Mouse (Mus musculus) cerebellum, postnatal 10 days (tissue): ENCODE results near the gene Slc41a1.
"Not testable (repeated sequence)": the region's sequence is repeated elsewhere in the genome, so short reads cannot be mapped to it uniquely, and the experiment has no call there.

ENCODE experiments used
- DNase-seq, 2 experiments: peaks; one replicate each; pipeline ENCODE4 v3.0.0; 2021; ENCODE audit warnings: mixed read lengths in 2 of 2

Gene Slc41a1

GRCm38 (mm10) chr1:131827207-131827786 lies at the start of gene Slc41a1:
Gene Slc41a1, plus strand, starts transcription at chr1:131827493.
- no peak for DNase-seq

GRCm38 (mm10) chr1:131794591-131794990 lies 32.7 kb upstream of the Slc41a1 start:
- DNase-seq, result no peak

DNA sequence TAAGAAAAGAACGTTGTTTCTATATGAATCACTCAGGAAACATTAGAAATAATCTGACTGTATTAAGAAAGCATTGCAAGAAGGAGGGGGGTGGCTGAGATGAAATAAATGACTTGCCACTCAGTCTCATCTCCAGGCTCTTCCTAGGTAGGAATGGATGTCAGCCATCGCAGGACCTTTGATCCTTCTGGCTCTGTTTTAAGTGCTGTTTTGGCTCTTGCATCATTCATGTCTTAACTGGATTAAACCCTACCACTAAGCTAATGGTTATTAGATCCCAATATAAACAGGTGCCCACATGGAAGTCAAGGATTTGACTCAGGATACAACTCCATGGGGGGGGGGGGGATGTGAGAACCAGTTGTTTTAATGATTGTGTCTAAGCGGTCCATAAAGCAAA lies 32.1 kb upstream of the Slc41a1 start:
- DNase-seq, result no peak

DNA sequence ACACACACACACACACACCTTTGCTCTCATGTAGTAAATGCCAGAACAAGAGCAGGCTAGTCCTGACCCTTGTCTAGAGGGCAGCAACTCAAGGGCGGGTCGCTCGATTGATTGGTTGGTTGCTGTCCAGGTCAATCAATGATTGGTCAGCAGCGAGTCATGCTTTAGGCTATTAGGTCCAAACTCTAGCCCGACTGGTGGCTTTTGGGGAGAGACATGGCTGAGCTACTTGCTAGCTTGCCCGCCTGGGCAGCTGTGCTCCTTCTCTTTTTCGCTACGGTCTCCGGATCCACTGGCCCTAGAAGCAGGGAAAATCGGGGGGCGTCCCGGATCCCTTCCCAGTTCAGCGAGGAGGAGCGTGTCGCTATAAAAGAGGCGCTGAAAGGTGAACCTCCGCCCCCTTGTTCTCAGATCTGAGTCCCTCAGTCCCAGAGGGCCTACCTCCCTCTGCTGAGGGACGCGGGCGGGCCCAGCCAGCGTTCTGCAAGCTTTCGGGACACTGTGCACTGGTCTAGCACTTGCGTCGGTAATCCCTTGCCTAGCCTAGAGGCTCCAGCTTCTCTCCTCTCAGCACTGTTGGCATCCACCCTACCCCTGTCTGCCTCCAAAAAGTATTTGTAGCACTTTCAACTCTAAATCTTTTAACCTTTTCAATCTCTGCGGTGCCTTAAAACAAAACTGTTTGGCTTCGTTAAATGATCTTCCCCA lies 29.9 kb upstream of the Slc41a1 start, which contains the start of gene Pm20d1:
TSS of gene Pm20d1 (plus strand) at position 180 of the 708 bp plus-strand sequence.
- DNase-seq, result peak; percentile 62 to 67

- no peak for DNase-seq
Observed at GRCm38 (mm10) chr1:131800001-131800400, 27.3 kb upstream of the Slc41a1 start.

DNA sequence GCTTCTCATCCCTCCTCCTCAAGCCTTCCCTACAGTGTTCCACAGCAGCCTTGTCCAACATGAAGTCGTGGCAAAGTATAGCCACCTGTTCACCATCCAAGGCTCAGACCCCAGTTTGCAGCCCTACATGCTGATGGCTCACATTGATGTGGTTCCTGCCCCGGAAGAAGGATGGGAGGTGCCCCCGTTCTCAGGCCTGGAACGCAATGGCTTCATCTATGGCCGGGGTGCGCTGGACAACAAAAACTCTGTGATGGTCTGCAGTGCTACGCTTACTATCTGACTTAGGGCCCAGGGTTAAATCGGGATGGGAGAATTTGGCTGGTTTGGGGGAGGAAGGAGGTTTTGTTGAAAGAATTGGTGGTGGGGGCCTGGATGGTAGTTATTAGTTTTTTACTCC lies 26.2 kb upstream of the Slc41a1 start:
- no peak for DNase-seq

GRCm38 (mm10) chr1:131802652-131803051 lies 24.6 kb upstream of the Slc41a1 start:
- peak; percentile 57 to 67 for DNase-seq

- DNase-seq, result no peak
Observed at GRCm38 (mm10) chr1:131804166-131804565, 23.1 kb upstream of the Slc41a1 start.

DNA sequence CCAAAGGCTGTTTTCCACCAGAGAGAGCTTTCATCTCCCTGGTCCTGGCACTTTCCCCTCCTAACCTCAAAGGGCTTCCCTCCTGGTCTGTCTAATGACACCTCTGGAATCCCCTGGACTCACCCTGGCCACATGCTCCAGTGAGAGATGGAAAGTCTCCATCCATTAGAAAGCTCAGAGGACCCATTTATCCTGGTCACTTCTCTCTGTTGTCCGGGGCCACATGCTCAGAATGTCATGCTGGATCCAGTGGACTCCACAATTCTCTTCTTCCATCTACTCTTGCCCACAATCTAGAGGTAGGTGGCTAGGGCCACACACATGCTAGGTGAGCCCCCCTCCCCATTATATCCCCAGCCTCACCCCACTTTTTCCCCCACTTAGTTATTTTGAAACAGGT lies 18.3 kb upstream of the Slc41a1 start:
- DNase-seq, result no peak

DNA sequence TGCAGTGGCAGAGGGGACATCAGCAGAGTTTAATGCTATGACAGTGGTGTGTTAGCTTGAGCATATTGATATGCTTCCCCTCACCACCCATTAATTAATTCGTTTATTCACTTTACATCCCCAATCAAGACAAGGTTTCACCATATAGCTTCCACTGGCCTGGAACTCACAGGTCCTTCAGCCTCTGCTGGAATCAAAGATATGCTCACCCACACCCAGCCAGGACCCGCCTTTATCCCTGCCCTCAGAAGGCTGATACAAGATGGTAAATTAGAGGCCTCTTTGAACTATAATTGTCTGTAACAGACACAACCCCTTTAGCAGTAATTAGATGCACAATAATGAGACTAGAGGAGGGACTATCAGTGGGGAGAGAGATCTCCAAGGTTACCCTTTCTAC lies 17.6 kb upstream of the Slc41a1 start:
- no peak for DNase-seq

GRCm38 (mm10) chr1:131811393-131811792 lies 15.9 kb upstream of the Slc41a1 start:
- DNase-seq, result no peak

DNA sequence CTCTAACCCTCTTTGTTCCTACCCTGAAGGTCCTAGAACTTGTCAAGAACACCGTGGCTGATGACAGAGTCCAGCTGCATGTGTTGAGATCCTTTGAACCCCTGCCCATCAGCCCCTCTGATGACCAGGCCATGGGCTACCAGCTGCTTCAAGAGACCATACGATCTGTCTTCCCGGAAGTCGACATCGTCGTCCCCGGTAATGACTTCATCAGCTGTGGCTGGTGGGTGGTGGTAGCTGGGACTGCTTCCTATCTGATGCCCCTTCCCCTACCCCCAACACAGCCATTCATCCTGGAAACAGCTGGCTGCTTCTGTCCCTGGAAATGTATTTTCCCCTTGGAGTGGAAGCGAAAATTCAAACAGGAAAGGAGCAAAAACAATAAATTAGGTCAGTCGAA lies 15.3 kb upstream of the Slc41a1 start:
- DNase-seq, result no peak

DNA sequence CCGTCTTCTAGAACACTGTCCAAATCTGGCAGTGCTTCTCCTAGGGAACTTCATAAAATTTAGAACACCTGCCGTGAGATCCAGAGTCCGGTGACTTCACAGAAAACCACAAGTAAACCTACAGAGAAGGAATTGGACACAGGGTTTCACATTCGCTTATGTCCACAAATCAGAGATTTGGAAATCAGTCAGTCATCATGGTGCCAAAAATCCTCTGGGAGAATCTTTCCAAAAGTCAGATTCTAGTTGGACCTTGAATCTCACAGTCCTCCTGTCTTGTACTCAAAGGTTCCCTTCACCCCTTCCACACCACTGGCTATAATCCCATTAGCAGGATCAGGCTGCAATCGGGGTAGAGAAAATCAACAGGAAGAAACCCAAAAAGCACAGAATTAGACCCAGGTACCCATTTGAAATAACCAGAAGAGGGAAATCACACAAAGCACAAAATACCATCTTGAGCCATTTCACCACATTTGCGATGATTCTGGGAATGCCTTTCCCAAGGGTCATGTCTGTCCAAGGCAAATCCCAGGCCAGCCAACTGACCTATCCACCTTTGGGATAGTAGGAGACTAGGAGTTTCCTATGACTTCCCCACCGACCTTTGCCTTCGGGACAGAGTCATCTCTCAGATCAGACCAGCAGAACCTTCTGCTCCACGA lies 14.5 kb upstream of the Slc41a1 start:
- DNase-seq, result no peak

- no peak for DNase-seq
Observed at GRCm38 (mm10) chr1:131813731-131814130, 13.6 kb upstream of the Slc41a1 start.

GRCm38 (mm10) chr1:131814191-131814590 lies 13.1 kb upstream of the Slc41a1 start:
- DNase-seq, result no peak

DNA sequence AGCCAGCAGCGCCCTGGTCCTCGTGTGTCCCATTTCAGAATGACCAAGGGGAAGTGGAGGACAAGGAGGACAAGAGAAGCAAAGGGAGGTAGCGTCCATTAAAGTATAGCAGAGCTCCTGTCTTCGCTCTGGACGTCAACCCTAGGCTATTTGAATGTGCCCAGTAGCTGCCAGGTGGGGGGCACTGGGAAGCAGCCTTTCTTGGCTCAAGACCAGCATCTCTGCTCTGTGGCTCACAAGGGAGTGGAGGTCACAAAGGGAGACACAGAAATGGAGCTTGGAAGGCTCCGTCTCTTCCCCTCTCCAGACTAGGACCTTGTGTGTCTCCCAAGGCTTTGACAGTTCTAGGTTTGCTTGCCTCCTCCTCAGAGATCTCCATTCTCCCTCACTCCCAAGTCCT lies 10.4 kb upstream of the Slc41a1 start:
- peak; percentile 50 to 57 for DNase-seq

DNA sequence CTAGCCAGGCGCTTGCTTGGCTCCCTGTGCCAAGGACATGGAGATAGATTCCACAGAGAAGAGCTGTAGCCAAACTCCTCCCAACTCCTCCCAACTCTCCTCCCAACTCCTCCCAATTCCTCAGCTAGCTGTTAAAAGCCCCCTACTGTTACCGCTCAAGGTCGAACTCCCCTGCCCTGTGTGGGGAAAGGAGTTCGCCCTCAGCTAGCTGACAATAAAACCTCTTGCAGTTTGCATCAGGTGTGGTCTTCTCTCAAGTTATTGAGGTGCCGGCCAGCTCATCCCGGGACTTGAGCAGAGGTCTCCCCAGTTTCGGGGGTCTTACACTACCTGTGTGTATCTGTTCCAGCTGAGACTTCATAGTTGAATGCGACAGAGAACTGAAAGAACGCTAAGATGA lies 6.9 kb upstream of the Slc41a1 start:
- not testable (repeated sequence) for DNase-seq

DNA sequence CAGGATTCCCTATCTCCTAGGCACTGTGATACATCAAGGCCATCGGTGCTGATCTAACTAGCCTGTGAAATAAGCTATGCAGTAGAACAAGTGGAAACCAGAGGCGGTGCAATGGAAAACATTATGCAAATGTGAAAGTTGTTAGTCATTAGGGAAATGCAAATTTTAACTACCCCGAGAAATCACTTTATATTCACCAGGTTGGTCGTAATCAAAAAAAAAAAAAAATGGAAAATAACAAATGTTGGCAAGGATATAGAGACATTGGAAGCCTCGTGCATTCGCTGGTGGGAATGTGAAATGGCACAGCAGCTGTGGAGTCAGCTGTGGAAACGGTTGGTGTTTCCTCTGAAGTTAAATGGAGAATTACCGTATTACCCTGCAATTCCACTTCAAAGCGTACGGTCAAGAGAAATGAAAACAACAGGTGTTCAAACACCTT lies 6.4 kb upstream of the Slc41a1 start:
- DNase-seq, result no peak

- no peak for DNase-seq
Observed at GRCm38 (mm10) chr1:131822292-131822691, 5.0 kb upstream of the Slc41a1 start.

DNA sequence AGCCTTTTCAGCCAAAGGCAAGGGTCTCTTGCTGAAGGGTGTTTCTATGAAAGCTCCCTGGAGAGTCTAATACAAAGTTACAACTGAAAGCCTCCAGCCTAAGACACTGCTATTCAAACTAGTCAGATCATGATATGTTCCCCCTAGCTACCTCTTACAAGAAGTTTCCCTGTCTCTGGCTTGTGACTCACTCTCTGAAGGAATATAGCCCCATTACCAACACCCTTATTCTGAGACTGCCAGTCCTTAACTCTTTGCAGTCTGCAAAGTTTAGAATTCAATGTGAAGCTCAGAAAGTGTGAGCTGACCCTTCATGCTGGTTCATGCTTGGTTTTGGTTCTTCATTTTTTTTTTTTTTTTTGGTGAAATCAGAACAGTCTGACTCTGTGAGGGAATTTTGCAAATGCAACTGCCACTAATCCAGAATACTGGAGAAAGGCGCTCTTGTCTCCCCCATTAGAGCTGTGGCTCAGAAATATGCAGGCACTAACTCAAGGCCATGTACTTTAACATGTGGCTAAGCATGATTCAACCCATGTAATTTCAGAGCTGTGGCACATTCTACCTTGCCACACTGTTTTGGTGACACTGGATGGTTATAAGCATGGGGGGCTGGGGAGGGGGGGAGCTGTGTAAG lies 4.3 kb upstream of the Slc41a1 start:
- no peak for DNase-seq

- DNase-seq, result no peak
Observed at GRCm38 (mm10) chr1:131823563-131823962, 3.7 kb upstream of the Slc41a1 start.

- no peak for DNase-seq
Observed at GRCm38 (mm10) chr1:131824528-131825181, 2.6 kb upstream of the Slc41a1 start.

DNA sequence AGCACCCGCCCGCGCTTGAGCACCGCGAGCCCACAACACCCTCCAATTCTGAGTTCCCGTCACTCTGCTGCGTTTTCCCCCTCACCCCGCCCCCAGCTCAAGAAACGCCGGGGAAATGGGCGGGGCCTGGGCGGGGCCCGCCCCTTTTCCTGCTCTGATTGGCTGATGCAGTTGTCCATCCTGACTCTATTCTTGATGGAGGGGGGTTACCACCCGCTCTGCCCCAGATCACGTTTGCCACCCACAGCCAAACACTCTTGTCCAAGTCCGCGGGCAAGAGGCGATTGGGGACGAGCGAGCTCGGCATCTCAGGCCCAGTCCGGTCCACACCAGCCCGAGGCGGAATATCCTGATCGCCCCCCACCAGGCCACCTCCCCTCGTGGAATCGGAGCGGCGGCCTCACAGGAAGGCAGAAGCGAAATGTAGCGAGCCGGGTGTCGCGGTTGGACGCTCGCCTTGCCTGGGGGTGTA lies 530 bp downstream of the Slc41a1 start:
- peak; percentile 99 for DNase-seq
